Mouse (Mus musculus): ENCODE measurements at regions not wholly inside any gene's neighbourhood (a gene's known extent, or its start where the extent isn't known, plus 50 kb on each side); places are given as distances from the start of the nearest gene placed in this dataset.
A peak's percentile ranks its signal among the peaks of the same experiment; 100 is the strongest.

DNA sequence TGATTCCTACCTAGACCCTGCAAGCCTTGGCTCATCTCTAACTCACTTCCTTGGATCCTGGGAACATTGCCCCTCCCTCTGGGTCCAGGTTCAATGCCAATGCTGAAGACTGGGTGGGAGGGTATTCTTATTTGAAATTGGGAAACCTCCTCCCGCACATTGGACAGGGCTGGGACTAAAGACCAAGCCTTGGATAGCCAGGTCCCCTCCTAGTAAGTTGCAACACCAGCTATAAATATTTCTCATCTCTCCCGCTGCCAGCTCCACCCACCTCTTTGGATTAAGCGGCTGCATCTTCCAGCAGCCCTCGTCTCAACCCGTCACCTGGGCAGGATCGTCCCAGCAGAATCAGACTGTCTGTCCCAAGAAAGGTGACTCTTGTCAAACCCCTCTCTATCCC, 170.1 kb downstream of the Bmp7 start:
- H3K36me3 ChIP-seq (ENCODE audit: control insufficient read depth, insufficient read depth, low read length): no peaks in the 10 kb centered on the region
- no peak overlapping the region for H3K4me3 ChIP-seq (ENCODE audit: low read depth, low read length)
- no peaks in the 10 kb centered on the region; the same call in 1 of the 2 replicates for H3K27me3 ChIP-seq (ENCODE audit: control insufficient read depth, insufficient read depth, low read length)
- DNase-seq (ENCODE audit: low spot score): no peak
- no peaks in the 10 kb centered on the region for H3K9me3 ChIP-seq (ENCODE audit: control insufficient read depth, low read length)
- no peak overlapping the region for H3K27ac ChIP-seq (ENCODE audit: low read depth, low read length)
- no peak for ATAC-seq (ENCODE audit: insufficient read depth, low FRiP score, low TSS enrichment)
- WGBS: 80% methylated on average over 6 of the region's 6 CpGs
- no peak overlapping the region for H3K4me2 ChIP-seq (ENCODE audit: low read depth)
- no peak overlapping the region for H3K9ac ChIP-seq (ENCODE audit: low read length)
- H3K4me1 ChIP-seq (ENCODE audit: control insufficient read depth, insufficient read depth, low read length): no peaks in the 10 kb centered on the region

DNA sequence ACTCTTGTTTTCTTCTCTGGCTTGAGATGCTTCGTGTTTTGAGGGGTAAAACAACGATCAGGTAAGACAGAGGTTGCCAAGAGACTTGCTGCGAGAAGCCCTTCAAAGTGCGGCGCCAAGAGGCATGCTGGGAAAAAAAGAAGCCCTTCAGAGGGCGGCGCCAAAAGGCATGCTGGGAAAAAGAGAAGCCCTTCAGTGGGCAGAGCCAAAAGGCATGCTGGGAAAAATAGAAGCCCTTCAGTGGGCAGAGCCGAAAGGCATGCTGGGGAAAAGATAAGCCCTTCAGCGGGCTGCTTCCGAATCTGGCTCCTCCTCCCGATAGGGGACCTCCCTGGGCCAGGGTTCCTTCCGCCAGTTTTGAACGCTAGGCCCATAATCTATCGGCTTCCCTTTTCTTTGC, 169.5 kb downstream of the Bmp7 start:
- H3K27ac ChIP-seq (ENCODE audit: low read depth, low read length): no peak overlapping the region
- H3K4me2 ChIP-seq (ENCODE audit: low read depth): no peak overlapping the region
- no peaks in the 10 kb centered on the region for H3K9me3 ChIP-seq (ENCODE audit: control insufficient read depth, low read length)
- H3K36me3 ChIP-seq (ENCODE audit: control insufficient read depth, insufficient read depth, low read length): no peaks in the 10 kb centered on the region
- no peaks in the 10 kb centered on the region; the same call in 1 of the 2 replicates for H3K27me3 ChIP-seq (ENCODE audit: control insufficient read depth, insufficient read depth, low read length)
- no peak overlapping the region for H3K4me3 ChIP-seq (ENCODE audit: low read depth, low read length)
- WGBS: 89% methylated on average over 14 of the region's 14 CpGs
- ATAC-seq (ENCODE audit: insufficient read depth, low FRiP score, low TSS enrichment) (no peak), DNase-seq (ENCODE audit: low spot score) (no peak)
- no peaks in the 10 kb centered on the region for H3K4me1 ChIP-seq (ENCODE audit: control insufficient read depth, insufficient read depth, low read length)
- no peak overlapping the region for H3K9ac ChIP-seq (ENCODE audit: low read length)

DNA sequence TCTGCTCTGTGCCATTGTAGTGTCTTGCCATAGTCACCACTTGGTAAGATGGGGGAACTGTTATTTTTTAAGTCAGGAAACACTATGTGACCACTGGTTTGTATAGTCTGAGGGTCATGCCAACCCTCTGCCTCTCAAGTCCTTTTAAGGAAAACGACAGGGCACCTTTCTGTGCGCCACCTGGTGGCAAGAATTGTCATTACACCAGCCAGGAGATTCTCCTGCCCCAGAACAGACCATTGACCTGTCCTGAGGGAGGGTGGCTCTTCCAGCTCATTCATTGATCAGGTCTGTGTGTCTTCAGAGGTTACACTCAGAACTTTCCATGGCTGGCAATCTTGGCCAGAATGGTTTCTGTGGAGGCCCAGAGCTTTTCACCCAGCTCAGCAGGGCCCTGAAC, 166.9 kb downstream of the Bmp7 start:
- Histone ChIP-seq H3K4me3 (ENCODE audit: low read depth, low read length) (no peak overlapping the region), H3K9me3 (ENCODE audit: control insufficient read depth, low read length) (no peaks in the 10 kb centered on the region), H3K36me3 (ENCODE audit: control insufficient read depth, insufficient read depth, low read length) (no peaks in the 10 kb centered on the region), H3K9ac (ENCODE audit: low read length) (no peak overlapping the region), H3K4me2 (ENCODE audit: low read depth) (no peak overlapping the region), H3K4me1 (ENCODE audit: control insufficient read depth, insufficient read depth, low read length) (no peaks in the 10 kb centered on the region), H3K27ac (ENCODE audit: low read depth, low read length) (no peak overlapping the region), H3K27me3 (ENCODE audit: control insufficient read depth, insufficient read depth, low read length) (no peaks in the 10 kb centered on the region; the same call in 1 of the 2 replicates)
- 0% methylated on average over 2 of the region's 2 CpGs for WGBS
- DNase-seq (ENCODE audit: low spot score) (peak; percentile 70), ATAC-seq (ENCODE audit: insufficient read depth, low FRiP score, low TSS enrichment) (no peak)

GRCm38 (mm10) chr2:172776485-172776884, 163.6 kb downstream of the Bmp7 start:
- Histone ChIP-seq H3K4me3 (ENCODE audit: low read depth, low read length) (no peak overlapping the region), H3K36me3 (ENCODE audit: control insufficient read depth, insufficient read depth, low read length) (no peaks in the 10 kb centered on the region), H3K27me3 (ENCODE audit: control insufficient read depth, insufficient read depth, low read length) (no peaks in the 10 kb centered on the region; the same call in 1 of the 2 replicates), H3K4me1 (ENCODE audit: control insufficient read depth, insufficient read depth, low read length) (no peaks in the 10 kb centered on the region), H3K9me3 (ENCODE audit: control insufficient read depth, low read length) (no peaks in the 10 kb centered on the region), H3K4me2 (ENCODE audit: low read depth) (no peak overlapping the region), H3K27ac (ENCODE audit: low read depth, low read length) (no peak overlapping the region), H3K9ac (ENCODE audit: low read length) (no peak overlapping the region; the same call in 1 of the 2 replicates)
- ATAC-seq (ENCODE audit: insufficient read depth, low FRiP score, low TSS enrichment): no peak
- 67% methylated on average over 12 of the region's 12 CpGs for WGBS
- no peak for DNase-seq (ENCODE audit: low spot score)

DNA sequence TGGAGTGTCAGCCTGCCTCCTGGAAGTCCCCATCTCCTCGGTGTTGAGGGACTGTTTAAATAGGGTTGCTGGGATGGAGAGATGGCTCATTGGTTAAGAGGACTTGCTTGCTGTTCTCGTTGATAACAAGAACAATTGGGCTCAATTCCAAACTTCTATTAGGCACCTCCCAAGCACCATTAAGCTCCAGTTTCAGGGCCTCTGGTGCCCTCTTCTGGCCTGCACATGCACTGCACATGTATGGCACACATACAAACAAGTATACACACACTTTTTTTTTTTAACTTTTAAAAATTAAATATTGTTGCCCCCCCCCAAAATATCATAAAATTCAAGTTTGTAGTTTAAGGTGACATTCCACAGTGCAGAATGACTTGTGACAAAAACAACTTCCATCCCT, 162.3 kb downstream of the Bmp7 start:
- Histone ChIP-seq H3K9ac (ENCODE audit: low read length) (no peak overlapping the region), H3K27ac (ENCODE audit: low read depth, low read length) (no peak overlapping the region), H3K4me3 (ENCODE audit: low read depth, low read length) (no peak overlapping the region), H3K36me3 (ENCODE audit: control insufficient read depth, insufficient read depth, low read length) (no peaks in the 10 kb centered on the region), H3K4me1 (ENCODE audit: control insufficient read depth, insufficient read depth, low read length) (no peaks in the 10 kb centered on the region), H3K9me3 (ENCODE audit: control insufficient read depth, low read length) (no peaks in the 10 kb centered on the region), H3K4me2 (ENCODE audit: low read depth) (no peak overlapping the region), H3K27me3 (ENCODE audit: control insufficient read depth, insufficient read depth, low read length) (no peaks in the 10 kb centered on the region)
- ATAC-seq (ENCODE audit: insufficient read depth, low FRiP score, low TSS enrichment) (no peak), DNase-seq (ENCODE audit: low spot score) (no peak)
- 87% methylated on average over 2 of the region's 2 CpGs for WGBS

DNA sequence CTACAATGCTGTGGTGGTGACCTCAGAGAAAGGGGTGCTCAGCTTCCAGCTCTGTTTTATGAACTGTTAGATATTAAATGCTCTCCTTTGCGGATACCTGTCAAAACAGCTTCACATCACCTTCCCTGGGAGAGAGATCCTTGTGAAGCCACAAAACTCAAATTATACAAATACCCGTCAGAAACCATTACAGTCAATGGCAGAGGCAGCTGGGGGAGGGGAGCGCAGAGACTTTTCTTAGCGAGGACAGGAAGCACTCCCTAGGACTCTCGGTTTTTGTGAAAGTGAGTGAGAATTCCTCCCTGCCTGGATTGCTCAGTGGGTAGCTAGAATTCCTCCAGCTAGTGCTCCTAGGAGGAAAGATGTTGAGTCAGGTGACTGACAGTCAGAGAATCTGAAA, 161.0 kb downstream of the Bmp7 start:
- Histone ChIP-seq H3K36me3 (ENCODE audit: control insufficient read depth, insufficient read depth, low read length) (no peaks in the 10 kb centered on the region), H3K4me3 (ENCODE audit: low read depth, low read length) (no peak overlapping the region), H3K27ac (ENCODE audit: low read depth, low read length) (no peak overlapping the region), H3K4me1 (ENCODE audit: control insufficient read depth, insufficient read depth, low read length) (no peaks in the 10 kb centered on the region), H3K4me2 (ENCODE audit: low read depth) (no peak overlapping the region), H3K9ac (ENCODE audit: low read length) (no peak overlapping the region), H3K9me3 (ENCODE audit: control insufficient read depth, low read length) (no peaks in the 10 kb centered on the region; the same call in 1 of the 2 replicates), H3K27me3 (ENCODE audit: control insufficient read depth, insufficient read depth, low read length) (no peaks in the 10 kb centered on the region)
- 24% methylated on average over 5 of the region's 5 CpGs for WGBS
- ATAC-seq (ENCODE audit: insufficient read depth, low FRiP score, low TSS enrichment): no peak
- DNase-seq (ENCODE audit: low spot score): no peak

DNA sequence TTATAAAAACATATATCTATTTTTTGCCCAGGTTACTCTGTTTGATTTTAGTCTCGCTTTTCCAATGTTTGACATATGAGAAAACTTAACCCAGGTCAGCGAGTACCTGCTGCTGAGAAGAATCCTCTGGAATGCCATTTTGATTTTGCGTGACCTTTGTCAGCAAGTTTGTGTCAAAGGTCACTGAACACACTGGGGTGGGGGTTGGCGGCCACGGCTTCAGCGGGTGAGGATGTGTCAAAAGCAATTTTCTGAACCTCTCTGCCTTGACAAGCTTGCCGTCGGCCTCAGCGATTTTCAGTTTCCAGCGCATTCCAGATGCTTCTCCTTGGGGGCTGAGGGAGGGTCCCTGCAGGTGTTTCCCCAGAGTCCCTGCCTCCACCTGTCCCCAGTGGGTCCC, 157.4 kb downstream of the Bmp7 start:
- Histone ChIP-seq H3K27ac (ENCODE audit: low read depth, low read length) (no peak overlapping the region), H3K27me3 (ENCODE audit: control insufficient read depth, insufficient read depth, low read length) (peaks cover 17% of the 10 kb centered on the region), H3K36me3 (ENCODE audit: control insufficient read depth, insufficient read depth, low read length) (no peaks in the 10 kb centered on the region), H3K9me3 (ENCODE audit: control insufficient read depth, low read length) (no peaks in the 10 kb centered on the region; the same call in 1 of the 2 replicates), H3K4me1 (ENCODE audit: control insufficient read depth, insufficient read depth, low read length) (no peaks in the 10 kb centered on the region), H3K4me2 (ENCODE audit: low read depth) (no peak overlapping the region), H3K4me3 (ENCODE audit: low read depth, low read length) (no peak overlapping the region), H3K9ac (ENCODE audit: low read length) (no peak overlapping the region)
- DNase-seq (ENCODE audit: low spot score) (no peak), ATAC-seq (ENCODE audit: insufficient read depth, low FRiP score, low TSS enrichment) (no peak)
- WGBS: 57% methylated on average over 10 of the region's 10 CpGs

DNA sequence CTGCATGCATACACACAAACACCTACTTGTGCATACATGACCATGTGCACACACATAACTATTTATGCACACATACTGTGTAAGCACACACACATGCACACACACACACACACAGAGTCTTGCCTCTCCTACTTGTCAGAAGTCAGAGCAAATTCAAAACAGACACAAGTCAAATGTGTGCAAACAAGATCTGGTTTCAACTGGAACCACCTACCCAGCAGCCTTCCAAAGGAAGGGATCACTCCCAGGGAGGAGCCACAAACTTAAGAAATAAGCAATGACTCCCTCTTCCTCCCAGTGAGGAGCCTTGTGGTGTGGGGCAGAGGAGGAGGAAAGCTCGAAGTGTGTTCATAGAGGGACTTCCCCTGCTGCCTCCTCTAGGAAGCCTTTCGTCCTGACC, 153.8 kb downstream of the Bmp7 start:
- peaks cover 4% of the 10 kb centered on the region; the same call in 1 of the 2 replicates for H3K4me1 ChIP-seq (ENCODE audit: control insufficient read depth, insufficient read depth, low read length)
- no peaks in the 10 kb centered on the region; the same call in 1 of the 2 replicates for H3K9me3 ChIP-seq (ENCODE audit: control insufficient read depth, low read length)
- 40% methylated on average over 2 of the region's 2 CpGs for whole genome bisulfite sequencing
- no peak overlapping the region for H3K4me2 ChIP-seq (ENCODE audit: low read depth)
- H3K36me3 ChIP-seq (ENCODE audit: control insufficient read depth, insufficient read depth, low read length): no peaks in the 10 kb centered on the region
- peaks cover 36% of the 10 kb centered on the region for H3K27me3 ChIP-seq (ENCODE audit: control insufficient read depth, insufficient read depth, low read length)
- ATAC-seq (ENCODE audit: insufficient read depth, low FRiP score, low TSS enrichment): no peak
- no peak overlapping the region for H3K4me3 ChIP-seq (ENCODE audit: low read depth, low read length)
- H3K27ac ChIP-seq (ENCODE audit: low read depth, low read length): no peak overlapping the region
- no peak overlapping the region for H3K9ac ChIP-seq (ENCODE audit: low read length)
- DNase-seq (ENCODE audit: low spot score): no peak

- Histone ChIP-seq H3K4me1 (ENCODE audit: control insufficient read depth, insufficient read depth, low read length) (peaks cover 4% of the 10 kb centered on the region; the same call in 1 of the 2 replicates), H3K27ac (ENCODE audit: low read depth, low read length) (no peak overlapping the region), H3K4me3 (ENCODE audit: low read depth, low read length) (peak overlapping the region; percentile 6; the same call in 1 of the 2 replicates), H3K36me3 (ENCODE audit: control insufficient read depth, insufficient read depth, low read length) (no peaks in the 10 kb centered on the region), H3K9me3 (ENCODE audit: control insufficient read depth, low read length) (no peaks in the 10 kb centered on the region; the same call in 1 of the 2 replicates), H3K27me3 (ENCODE audit: control insufficient read depth, insufficient read depth, low read length) (peaks cover 36% of the 10 kb centered on the region), H3K4me2 (ENCODE audit: low read depth) (peak overlapping the region; percentile 12; the same call in 1 of the 2 replicates), H3K9ac (ENCODE audit: low read length) (no peak overlapping the region)
- peak; percentile 39 for DNase-seq (ENCODE audit: low spot score)
- 31% methylated on average over 30 of the region's 30 CpGs for WGBS
- ATAC-seq (ENCODE audit: insufficient read depth, low FRiP score, low TSS enrichment): no peak
Measured at GRCm38 (mm10) chr2:172787203-172787944, 152.7 kb downstream of the Bmp7 start.
